Mouse (Mus musculus) lung, embryonic 16.5 days (tissue): Measurements from ENCODE around the gene Nfkbie. TPM values are rescaled to one million over a fixed set of nuclear protein-coding genes. Genes with fewer than 3 reads are reported as not detected.
A peak's percentile ranks its signal among the peaks of the same experiment; 100 is the strongest.

Experiments used
- ATAC-seq: fragments of 200-750 bp; cut with Nextera tagmentation; 2 replicates; pipeline ENCODE4 v1.8.0; 2017; ENCODE audit warnings: low read depth, mild to moderate bottlenecking, moderate library complexity
- H3K27ac ChIP-seq: fragments of 300-500 bp; sonication (generic); 2 replicates; pipeline ENCODE4 v1.5.1; 2014; ENCODE audit warnings: mild to moderate bottlenecking, control low read depth, low read length
- H3K27me3 ChIP-seq: fragments of 300-500 bp; sonication (generic); 2 replicates; pipeline ENCODE4 v1.6.1; 2014; ENCODE audit warnings: low read depth, low read length, mixed read lengths; ENCODE audit not compliant: control insufficient read depth, insufficient read depth
- H3K36me3 ChIP-seq: fragments of 300-500 bp; sonication (generic); 2 replicates; pipeline ENCODE4 v1.6.1; 2014; ENCODE audit warnings: low read length; ENCODE audit not compliant: control insufficient read depth, insufficient read depth
- H3K4me1 ChIP-seq: fragments of 300-500 bp; sonication (generic); replicated peaks from 2 replicates; pipeline ENCODE4 v1.6.1; 2014; ENCODE audit warnings: low read length, mixed read lengths; ENCODE audit not compliant: control insufficient read depth, insufficient read depth
- H3K4me2 ChIP-seq: fragments of 300-500 bp; sonication (generic); 2 replicates; pipeline ENCODE4 v1.6.1; 2014; ENCODE audit warnings: low read depth, low read length, control low read depth
- H3K4me3 ChIP-seq: fragments of 300-500 bp; sonication (generic); 2 replicates; pipeline ENCODE4 v1.5.1; 2014; ENCODE audit warnings: mild to moderate bottlenecking, low read length, control low read depth
- H3K9ac ChIP-seq: fragments of 300-500 bp; sonication (generic); 2 replicates; pipeline ENCODE4 v1.6.1; 2014; ENCODE audit warnings: low read length, control low read depth
- H3K9me3 ChIP-seq: fragments of 300-500 bp; sonication (generic); 2 replicates; pipeline ENCODE4 v1.6.1; 2016; ENCODE audit warnings: low read length; ENCODE audit not compliant: control insufficient read depth
- WGBS: fragments of 180-500 bp; shearing (Covaris S2); extraction: QIAGEN DNeasy Blood & Tissue Kit; methylation state at CpG from one replicate; pipeline ENCODE4 v1.1.7; 2014; 5-methylcytosine and 5-hydroxymethylcytosine counted together
- polyA plus RNA-seq: library from polyadenylated mRNA; unstranded; fragments of >200 nt; fragmentation: Nextera tagmentation; extraction: Ambion mirVana; gene quantifications from 2 replicates; pipeline ENCODE4 v1.2.1, GENCODE M21; 2015

Gene Nfkbie
- polyA plus RNA-seq, 1 experiment from 2014 or later: 3.1 TPM

- no peak overlapping the region for H3K9ac ChIP-seq
- peaks cover 10% of the 10 kb centered on the region for H3K36me3 ChIP-seq
- no peak for ATAC-seq
- no peak overlapping the region for H3K4me3 ChIP-seq
- H3K4me1 ChIP-seq: peaks cover 38% of the 10 kb centered on the region
- no peak overlapping the region for H3K4me2 ChIP-seq
- WGBS: 59% methylated on average over 6 of the region's 6 CpGs
- H3K27me3 ChIP-seq: no peaks in the 10 kb centered on the region
- H3K27ac ChIP-seq: no peak overlapping the region
- H3K9me3 ChIP-seq: peaks cover 3% of the 10 kb centered on the region; the same call in 1 of the 2 replicates
Measured at GRCm38 (mm10) chr17:45590410-45590809, 34.9 kb downstream of the Nfkbie start.

GRCm38 (mm10) chr17:45591701-45592605 lies 36.5 kb downstream of the Nfkbie start:
- Histone ChIP-seq H3K4me2 (peak overlapping the region; percentile 31), H3K27ac (peak overlapping the region; percentile 56), H3K4me1 (peaks cover 46% of the 10 kb centered on the region), H3K9me3 (no peaks in the 10 kb centered on the region; the same call in 1 of the 2 replicates), H3K27me3 (no peaks in the 10 kb centered on the region), H3K36me3 (peaks cover 4% of the 10 kb centered on the region; the same call in 1 of the 2 replicates), H3K4me3 (peak overlapping the region; percentile 5), H3K9ac (peak overlapping the region; percentile 8)
- ATAC-seq: 0 out of 2 replicates have a peak, but pooled peaks have one; percentile 1
- WGBS: 46% methylated on average over 16 of the region's 16 CpGs

GRCm38 (mm10) chr17:45592606-45593431 lies 37.3 kb downstream of the Nfkbie start:
- Histone ChIP-seq H3K9ac (peak overlapping the region; percentile 17), H3K27me3 (no peaks in the 10 kb centered on the region), H3K9me3 (no peaks in the 10 kb centered on the region), H3K4me1 (peaks cover 46% of the 10 kb centered on the region), H3K36me3 (no peaks in the 10 kb centered on the region), H3K4me3 (peak overlapping the region; percentile 5), H3K27ac (peak overlapping the region; percentile 56), H3K4me2 (peak overlapping the region; percentile 31)
- peak; percentile 13 for ATAC-seq
- 35% methylated on average over 8 of the region's 8 CpGs for WGBS

- H3K4me3 ChIP-seq: no peak overlapping the region
- no peaks in the 10 kb centered on the region for H3K9me3 ChIP-seq
- peaks cover 46% of the 10 kb centered on the region for H3K4me1 ChIP-seq
- H3K27me3 ChIP-seq: no peaks in the 10 kb centered on the region
- WGBS: 31% methylated on average over 8 of the region's 8 CpGs
- ATAC-seq: no peak
- peak overlapping the region; percentile 17; the same call in 1 of the 2 replicates for H3K9ac ChIP-seq
- no peaks in the 10 kb centered on the region for H3K36me3 ChIP-seq
- H3K27ac ChIP-seq: no peak overlapping the region
- peak overlapping the region; percentile 31 for H3K4me2 ChIP-seq
Measured at GRCm38 (mm10) chr17:45593479-45593878, 38.0 kb downstream of the Nfkbie start.

GRCm38 (mm10) chr17:45594195-45594594 lies 38.7 kb downstream of the Nfkbie start:
- Histone ChIP-seq H3K27ac (no peak overlapping the region), H3K4me3 (peak overlapping the region; percentile 73), H3K4me2 (peak overlapping the region; percentile 99), H3K9me3 (no peaks in the 10 kb centered on the region), H3K9ac (peak overlapping the region; percentile 85), H3K27me3 (no peaks in the 10 kb centered on the region), H3K4me1 (peaks cover 50% of the 10 kb centered on the region), H3K36me3 (no peaks in the 10 kb centered on the region)
- 43% methylated on average over 8 of the region's 8 CpGs for WGBS
- ATAC-seq: no peak

- H3K27me3 ChIP-seq: no peaks in the 10 kb centered on the region
- peak; percentile 80 for ATAC-seq
- H3K9ac ChIP-seq: peak overlapping the region; percentile 85
- peak overlapping the region; percentile 73 for H3K4me3 ChIP-seq
- H3K4me1 ChIP-seq: peaks cover 56% of the 10 kb centered on the region
- no peaks in the 10 kb centered on the region for H3K9me3 ChIP-seq
- WGBS: under 1% methylated on average over 57 of the region's 58 CpGs
- no peak overlapping the region; the same call in 1 of the 2 replicates for H3K27ac ChIP-seq
- H3K4me2 ChIP-seq: peak overlapping the region; percentile 99
- no peaks in the 10 kb centered on the region for H3K36me3 ChIP-seq
Measured at GRCm38 (mm10) chr17:45594881-45595735, 39.6 kb downstream of the Nfkbie start.

- WGBS: 11% methylated on average over 23 of the region's 23 CpGs
- H3K9ac ChIP-seq: peak overlapping the region; percentile 85
- peaks cover 55% of the 10 kb centered on the region for H3K4me1 ChIP-seq
- H3K4me3 ChIP-seq: peak overlapping the region; percentile 73
- H3K9me3 ChIP-seq: no peaks in the 10 kb centered on the region
- H3K27me3 ChIP-seq: no peaks in the 10 kb centered on the region
- peak overlapping the region; percentile 99 for H3K4me2 ChIP-seq
- ATAC-seq: peak; percentile 16
- no peaks in the 10 kb centered on the region for H3K36me3 ChIP-seq
- peak overlapping the region; percentile 15; the same call in 1 of the 2 replicates for H3K27ac ChIP-seq
Measured at GRCm38 (mm10) chr17:45595736-45596390, 40.4 kb downstream of the Nfkbie start.
